Mouse (Mus musculus) hindbrain, embryonic 10.5 days (tissue): ENCODE results near the gene Gapt. TPM values are rescaled to one million over a fixed set of nuclear protein-coding genes. Genes with fewer than 3 reads are reported as not detected.
"Not testable (repeated sequence)": the region's sequence is repeated elsewhere in the genome, so short reads cannot be mapped to it uniquely, and the experiment has no call there.

Experiments
- DNase-seq: peaks from one replicate; pipeline ENCODE4 v3.0.0-alpha.2; 2017; ENCODE audit warnings: low spot score
- H3K27ac ChIP-seq: fragments of 300-500 bp; sonication (generic); 2 replicates; pipeline ENCODE4 v1.5.1; 2016; ENCODE audit warnings: mild to moderate bottlenecking, moderate library complexity
- H3K27me3 ChIP-seq: fragments of 300-500 bp; sonication (generic); 2 replicates; pipeline ENCODE4 v1.6.1; 2016; ENCODE audit warnings: mild to moderate bottlenecking; ENCODE audit not compliant: poor library complexity, insufficient read depth, severe bottlenecking
- H3K36me3 ChIP-seq: fragments of 300-500 bp; sonication (generic); 2 replicates; pipeline ENCODE4 v1.6.1; 2016; ENCODE audit warnings: mild to moderate bottlenecking, moderate library complexity
- H3K4me1 ChIP-seq: fragments of 300-500 bp; sonication (generic); replicated peaks from 2 replicates; pipeline ENCODE4 v1.6.1; 2016; ENCODE audit warnings: mild to moderate bottlenecking
- H3K4me3 ChIP-seq: fragments of 300-500 bp; sonication (generic); 2 replicates; pipeline ENCODE4 v1.5.1; 2016; ENCODE audit warnings: mild to moderate bottlenecking, moderate library complexity
- H3K9me3 ChIP-seq: fragments of 300-500 bp; sonication (generic); 2 replicates; pipeline ENCODE4 v1.6.1; 2016; ENCODE audit warnings: mild to moderate bottlenecking, moderate library complexity
- WGBS: fragments of 180-500 bp; shearing (Covaris S2); methylation state at CpG from one replicate; pipeline ENCODE4 v1.1.7; 2016; 5-methylcytosine and 5-hydroxymethylcytosine counted together
- polyA plus RNA-seq: library from polyadenylated mRNA; unstranded; fragments of >200 nt; fragmentation: Nextera tagmentation; extraction: Ambion mirVana; gene quantifications from 2 replicates; pipeline ENCODE4 v1.2.1, GENCODE M21; 2016

Gapt gene
- polyA plus RNA-seq, 1 experiment from 2014 or later: 0.09 TPM

DNA sequence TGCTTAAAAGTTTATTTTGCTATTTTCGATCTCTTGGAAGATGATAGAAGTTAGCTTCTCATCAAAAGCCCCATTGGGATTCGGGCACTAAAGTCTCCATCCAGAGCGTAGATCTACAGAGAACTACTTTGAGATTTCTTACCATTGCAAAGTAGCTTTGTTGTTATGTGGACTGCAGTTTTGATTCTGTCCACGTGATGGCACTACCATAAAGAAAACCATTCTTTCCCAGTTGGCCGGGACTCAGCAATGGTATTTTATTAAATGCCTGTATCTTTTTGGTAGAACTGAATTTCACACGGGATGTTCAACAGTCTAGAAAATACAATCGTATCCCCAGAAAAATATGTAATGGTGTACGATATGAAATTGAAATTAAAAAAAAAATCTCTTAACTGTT lies 35.2 kb upstream of the Gapt start:
- peaks cover 14% of the 10 kb centered on the region; the same call in 1 of the 2 replicates for H3K4me1 ChIP-seq
- H3K4me3 ChIP-seq: no peak overlapping the region
- DNase-seq: peak; percentile 41
- H3K36me3 ChIP-seq: no peaks in the 10 kb centered on the region
- no peak overlapping the region for H3K27ac ChIP-seq
- peaks cover 14% of the 10 kb centered on the region for H3K27me3 ChIP-seq
- H3K9me3 ChIP-seq: peaks cover 11% of the 10 kb centered on the region; the same call in 1 of the 2 replicates
- WGBS: 29% methylated on average over 8 of the region's 8 CpGs

GRCm38 (mm10) chr13:110384514-110384913 lies 27.5 kb upstream of the Gapt start:
- Histone ChIP-seq H3K27ac (no peak overlapping the region), H3K36me3 (no peaks in the 10 kb centered on the region), H3K4me3 (no peak overlapping the region), H3K9me3 (peaks cover 6% of the 10 kb centered on the region; the same call in 1 of the 2 replicates), H3K4me1 (no peaks in the 10 kb centered on the region), H3K27me3 (no peaks in the 10 kb centered on the region)
- DNase-seq: no peak
- WGBS: 71% methylated on average over 6 of the region's 6 CpGs

- H3K4me1 ChIP-seq: no peaks in the 10 kb centered on the region
- H3K27me3 ChIP-seq: no peaks in the 10 kb centered on the region
- WGBS: 21% methylated on average over 5 of the region's 5 CpGs
- DNase-seq: peak; percentile 61
- H3K27ac ChIP-seq: no peak overlapping the region
- no peaks in the 10 kb centered on the region for H3K9me3 ChIP-seq
- H3K36me3 ChIP-seq: no peaks in the 10 kb centered on the region
- H3K4me3 ChIP-seq: no peak overlapping the region
These were observed 25.5 kb upstream of the Gapt start for GRCm38 (mm10) chr13:110382447-110382901.

GRCm38 (mm10) chr13:110369673-110370072 lies 12.7 kb upstream of the Gapt start:
- 93% methylated on average over 1 of the region's 1 CpGs for WGBS
- H3K27ac ChIP-seq: no peak overlapping the region
- no peaks in the 10 kb centered on the region for H3K27me3 ChIP-seq
- H3K4me1 ChIP-seq: no peaks in the 10 kb centered on the region
- 0 out of 2 replicates have a peak, but pooled peaks cover 3% of the 10 kb centered on the region for H3K9me3 ChIP-seq
- no peak overlapping the region for H3K4me3 ChIP-seq
- no peak for DNase-seq
- no peaks in the 10 kb centered on the region for H3K36me3 ChIP-seq

- not testable (repeated sequence) for H3K9me3 ChIP-seq, H3K36me3 ChIP-seq, DNase-seq, H3K27me3 ChIP-seq, H3K4me1 ChIP-seq, H3K4me3 ChIP-seq, H3K27ac ChIP-seq
- 57% methylated on average over 6 of the region's 6 CpGs for WGBS
These were observed 11.6 kb upstream of the Gapt start for GRCm38 (mm10) chr13:110368556-110369040.

- no peak for DNase-seq
- 91% methylated on average over 3 of the region's 3 CpGs for WGBS
- H3K9me3 ChIP-seq: 0 out of 2 replicates have a peak, but pooled peaks cover 3% of the 10 kb centered on the region
- no peaks in the 10 kb centered on the region for H3K36me3 ChIP-seq
- no peak overlapping the region for H3K4me3 ChIP-seq
- H3K4me1 ChIP-seq: no peaks in the 10 kb centered on the region
- H3K27ac ChIP-seq: no peak overlapping the region
- no peaks in the 10 kb centered on the region for H3K27me3 ChIP-seq
These were observed 11.1 kb upstream of the Gapt start for GRCm38 (mm10) chr13:110367961-110368555.

GRCm38 (mm10) chr13:110366477-110366876 lies 9.5 kb upstream of the Gapt start:
- no peaks in the 10 kb centered on the region for H3K36me3 ChIP-seq
- H3K4me1 ChIP-seq: no peaks in the 10 kb centered on the region
- H3K4me3 ChIP-seq: no peak overlapping the region
- WGBS: 95% methylated on average over 3 of the region's 3 CpGs
- H3K9me3 ChIP-seq: 0 out of 2 replicates have a peak, but pooled peaks cover 2% of the 10 kb centered on the region
- no peak overlapping the region for H3K27ac ChIP-seq
- H3K27me3 ChIP-seq: no peaks in the 10 kb centered on the region
- no peak for DNase-seq

GRCm38 (mm10) chr13:110363722-110364121 lies 6.7 kb upstream of the Gapt start:
- no peaks in the 10 kb centered on the region for H3K36me3 ChIP-seq
- WGBS: 89% methylated on average over 6 of the region's 6 CpGs
- no peak overlapping the region for H3K27ac ChIP-seq
- no peak for DNase-seq
- H3K9me3 ChIP-seq: no peaks in the 10 kb centered on the region
- H3K27me3 ChIP-seq: no peaks in the 10 kb centered on the region
- H3K4me1 ChIP-seq: no peaks in the 10 kb centered on the region
- H3K4me3 ChIP-seq: no peak overlapping the region

- Histone ChIP-seq H3K27ac (no peak overlapping the region), H3K36me3 (no peaks in the 10 kb centered on the region), H3K9me3 (no peaks in the 10 kb centered on the region), H3K4me1 (peaks cover 6% of the 10 kb centered on the region), H3K27me3 (no peaks in the 10 kb centered on the region), H3K4me3 (no peak overlapping the region)
- no peak for DNase-seq
- WGBS: 91% methylated on average over 6 of the region's 6 CpGs
These were observed 5.9 kb downstream of the Gapt start for GRCm38 (mm10) chr13:110351051-110351450.

GRCm38 (mm10) chr13:110346707-110347106 lies 10.3 kb downstream of the Gapt start:
- peak; percentile 18 for DNase-seq
- H3K27ac ChIP-seq: no peak overlapping the region

DNA sequence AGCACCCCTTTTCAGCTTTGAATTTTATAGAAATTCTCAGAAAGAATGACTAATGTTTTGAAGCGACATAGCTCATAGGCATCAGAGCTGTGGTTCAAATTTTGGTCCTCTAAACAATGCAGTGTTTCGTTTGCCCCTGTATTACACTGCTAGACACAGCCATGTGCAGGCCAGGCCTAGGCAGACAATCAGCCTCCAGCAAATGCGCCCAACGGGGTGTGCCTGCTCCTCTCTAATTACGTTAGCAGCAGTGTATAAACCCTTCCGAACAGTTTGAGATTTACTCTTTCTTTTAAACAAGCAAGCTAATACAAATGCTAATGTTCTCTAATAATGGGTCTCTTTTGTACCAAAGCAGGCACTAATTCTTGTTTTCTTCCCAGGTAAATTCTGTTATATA lies 14.4 kb downstream of the Gapt start:
- no peaks in the 10 kb centered on the region for H3K27me3 ChIP-seq
- H3K9me3 ChIP-seq: no peaks in the 10 kb centered on the region
- no peak overlapping the region for H3K4me3 ChIP-seq
- no peak overlapping the region for H3K27ac ChIP-seq
- H3K36me3 ChIP-seq: no peaks in the 10 kb centered on the region
- H3K4me1 ChIP-seq: peaks cover 6% of the 10 kb centered on the region
- 78% methylated on average over 6 of the region's 6 CpGs for WGBS
- DNase-seq: no peak

More at GRCm38 (mm10) chr13:110346707-110347106, 10.3 kb downstream of the Gapt start:
- no peaks in the 10 kb centered on the region for H3K36me3 ChIP-seq
- 43% methylated on average over 7 of the region's 7 CpGs for WGBS
- no peak overlapping the region for H3K4me3 ChIP-seq
- H3K27me3 ChIP-seq: no peaks in the 10 kb centered on the region
- no peaks in the 10 kb centered on the region for H3K9me3 ChIP-seq
- peaks cover 6% of the 10 kb centered on the region for H3K4me1 ChIP-seq

- Histone ChIP-seq H3K27me3 (no peaks in the 10 kb centered on the region), H3K36me3 (no peaks in the 10 kb centered on the region), H3K9me3 (0 out of 2 replicates have a peak, but pooled peaks cover 2% of the 10 kb centered on the region), H3K4me3 (no peak overlapping the region), H3K4me1 (no peaks in the 10 kb centered on the region), H3K27ac (no peak overlapping the region)
- no peak for DNase-seq
- 93% methylated on average over 14 of the region's 14 CpGs for WGBS
These were observed 23.9 kb downstream of the Gapt start for GRCm38 (mm10) chr13:110332958-110333597.

GRCm38 (mm10) chr13:110318746-110319145 lies 38.3 kb downstream of the Gapt start:
- DNase-seq: no peak
- Histone ChIP-seq H3K36me3 (no peaks in the 10 kb centered on the region), H3K27me3 (no peaks in the 10 kb centered on the region), H3K27ac (no peak overlapping the region), H3K9me3 (no peaks in the 10 kb centered on the region), H3K4me3 (no peak overlapping the region), H3K4me1 (no peaks in the 10 kb centered on the region)
- 79% methylated on average over 4 of the region's 4 CpGs for WGBS
